Mouse (Mus musculus) limb, embryonic 14.5 days (tissue): ENCODE results near the gene Abcb9. TPM values are rescaled to one million over a fixed set of nuclear protein-coding genes. Genes with fewer than 3 reads are reported as not detected.

Experiments used
- ATAC-seq: fragments of 200-750 bp; cut with Nextera tagmentation; 2 replicates; pipeline ENCODE4 v1.8.0; 2017; ENCODE audit warnings: low read depth, moderate number of reproducible peaks, moderate TSS enrichment; ENCODE audit not compliant: low FRiP score
- DNase-seq: peaks from one replicate; pipeline ENCODE4 v3.0.0-alpha.2; 2015; ENCODE audit warnings: low spot score
- H3K27ac ChIP-seq: fragments of 300-500 bp; sonication (generic); replicated peaks from 2 replicates; pipeline ENCODE4 v1.5.1; 2014; ENCODE audit warnings: low read depth, mild to moderate bottlenecking, low read length, moderate library complexity, mixed read lengths
- H3K27me3 ChIP-seq: fragments of 300-500 bp; sonication (generic); 2 replicates; pipeline ENCODE4 v1.6.1; 2014; ENCODE audit warnings: low read length, mixed read lengths; ENCODE audit not compliant: control insufficient read depth, insufficient read depth
- H3K36me3 ChIP-seq: fragments of 300-500 bp; sonication (generic); 2 replicates; pipeline ENCODE4 v1.6.1; 2014; ENCODE audit warnings: mild to moderate bottlenecking, low read length, moderate library complexity, mixed read lengths; ENCODE audit not compliant: control insufficient read depth, insufficient read depth
- H3K4me1 ChIP-seq: fragments of 300-500 bp; sonication (generic); 2 replicates; pipeline ENCODE4 v1.6.1; 2014; ENCODE audit warnings: antibody characterized with exemption, low read length, mixed read lengths; ENCODE audit not compliant: control insufficient read depth, insufficient read depth
- H3K4me2 ChIP-seq: fragments of 300-500 bp; sonication (generic); replicated peaks from 2 replicates; pipeline ENCODE4 v1.6.1; 2014; ENCODE audit warnings: low read depth, mild to moderate bottlenecking, low read length, moderate library complexity; ENCODE audit not compliant: severe bottlenecking
- H3K4me3 ChIP-seq: fragments of 300-500 bp; sonication (generic); replicated peaks from 2 replicates; pipeline ENCODE4 v1.5.1; 2014; ENCODE audit warnings: low read length
- H3K9ac ChIP-seq: fragments of 300-500 bp; sonication (generic); 2 replicates; pipeline ENCODE4 v1.6.1; 2014; ENCODE audit warnings: mild to moderate bottlenecking, low read depth, low read length, moderate library complexity; ENCODE audit not compliant: severe bottlenecking
- H3K9me3 ChIP-seq: fragments of 300-500 bp; sonication (generic); 2 replicates; pipeline ENCODE4 v1.6.1; 2016; ENCODE audit warnings: low read length; ENCODE audit not compliant: control insufficient read depth
- POLR2A ChIP-seq: fragments of 200-500 bp; IDR thresholded peaks from 2 replicates; pipeline ENCODE4 v1.8.0; 2012; ENCODE audit warnings: inconsistent platforms, mild to moderate bottlenecking, moderate library complexity, borderline replicate concordance; ENCODE audit not compliant: insufficient read depth, insufficient read length; ENCODE audit errors: extremely low read depth
- WGBS: fragments of 180-500 bp; shearing (Covaris S2); extraction: QIAGEN DNeasy Blood & Tissue Kit; methylation state at CpG from one replicate; pipeline ENCODE4 v1.1.7; 2014; 5-methylcytosine and 5-hydroxymethylcytosine counted together
- polyA plus RNA-seq, 2 experiments: library from polyadenylated mRNA; depleted of rRNA in 1 of 2; stranded (reverse) in 1 of 2; unstranded in 1 of 2; fragments of >200 nt; fragmentation: Nextera tagmentation in 1 of 2; extraction: Ambion mirVana in 1 of 2; gene quantifications; 2 replicates each; pipeline versions ENCODE4 v1.2.1 to v1.2.3; 2012 to 2014

Abcb9 gene
- polyA plus RNA-seq, 2 experiments = 2.2 to 2.6 TPM

- Histone ChIP-seq H3K36me3 (peaks cover 10% of the 10 kb centered on the region; the same call in 1 of the 2 replicates), H3K4me3 (peak overlapping the region; percentile 76), H3K27me3 (no peaks in the 10 kb centered on the region), H3K4me1 (peaks cover 16% of the 10 kb centered on the region), H3K9me3 (no peaks in the 10 kb centered on the region), H3K9ac (peak overlapping the region; percentile 61), H3K4me2 (peak overlapping the region; percentile 64), H3K27ac (no peak overlapping the region)
- ATAC-seq = no peak
- 3% methylated on average over 14 of the region's 18 CpGs for WGBS
- no peak for TF ChIP-seq POLR2A
- no peak for DNase-seq
Observed at GRCm38 (mm10) chr5:124112531-124112930, 16.9 kb upstream of the Abcb9 start.

GRCm38 (mm10) chr5:124111742-124112497 lies 16.3 kb upstream of the Abcb9 start, which contains the start of gene Ogfod2:
TSS of gene Ogfod2 (plus strand) at chr5:124112297.
- H3K9me3 ChIP-seq = no peaks in the 10 kb centered on the region
- peak within 1 kb of the TSS; percentile 64 for H3K4me2 ChIP-seq
- peak within 1 kb of the TSS; percentile 61 for H3K9ac ChIP-seq
- peak within 1 kb of the TSS; percentile 76 for H3K4me3 ChIP-seq
- under 1% methylated on average over 52 of the region's 66 CpGs for WGBS
- 0 out of 2 replicates have a peak, but pooled peaks cover 4% of the 10 kb centered on the region for H3K36me3 ChIP-seq
- H3K27me3 ChIP-seq = no peaks in the 10 kb centered on the region
- H3K27ac ChIP-seq = peak within 1 kb of the TSS; percentile 68
- TF ChIP-seq POLR2A = peak; percentile 57; the same call in 1 of the 2 replicates
- DNase-seq (peak; percentile 97), ATAC-seq (peak; percentile 98)
- H3K4me1 ChIP-seq = peaks cover 12% of the 10 kb centered on the region

- Histone ChIP-seq H3K27ac (peak overlapping the region; percentile 56; the same call in 1 of the 2 replicates), H3K9ac (peak overlapping the region; percentile 61), H3K4me1 (peaks cover 7% of the 10 kb centered on the region), H3K36me3 (0 out of 2 replicates have a peak, but pooled peaks cover 4% of the 10 kb centered on the region), H3K9me3 (no peaks in the 10 kb centered on the region), H3K4me2 (peak overlapping the region; percentile 64), H3K4me3 (peak overlapping the region; percentile 76), H3K27me3 (no peaks in the 10 kb centered on the region)
- ATAC-seq (no peak; the same call in 1 of the 2 replicates), DNase-seq (no peak)
- no peak for TF ChIP-seq POLR2A
- WGBS = 23% methylated on average over 17 of the region's 17 CpGs
Observed at GRCm38 (mm10) chr5:124111077-124111741, 15.6 kb upstream of the Abcb9 start.

GRCm38 (mm10) chr5:124103552-124103951 lies 8.0 kb upstream of the Abcb9 start:
- no peaks in the 10 kb centered on the region for H3K27me3 ChIP-seq
- no peak overlapping the region for H3K9ac ChIP-seq
- no peak overlapping the region for H3K4me3 ChIP-seq
- H3K4me1 ChIP-seq = no peaks in the 10 kb centered on the region
- H3K36me3 ChIP-seq = no peaks in the 10 kb centered on the region
- H3K9me3 ChIP-seq = no peaks in the 10 kb centered on the region
- H3K4me2 ChIP-seq = no peak overlapping the region
- ATAC-seq (no peak), DNase-seq (no peak)
- no peak for TF ChIP-seq POLR2A
- no peak overlapping the region for H3K27ac ChIP-seq
- 92% methylated on average over 9 of the region's 9 CpGs for WGBS

- ATAC-seq = no peak
- no peak overlapping the region for H3K4me3 ChIP-seq
Observed at GRCm38 (mm10) chr5:124103020-124103419, 7.4 kb upstream of the Abcb9 start.

More at GRCm38 (mm10) chr5:124103020-124103419, 7.4 kb upstream of the Abcb9 start:
- Histone ChIP-seq H3K9ac (no peak overlapping the region), H3K4me1 (no peaks in the 10 kb centered on the region), H3K27ac (no peak overlapping the region), H3K4me2 (no peak overlapping the region), H3K27me3 (no peaks in the 10 kb centered on the region), H3K9me3 (no peaks in the 10 kb centered on the region), H3K36me3 (no peaks in the 10 kb centered on the region)
- 88% methylated on average over 3 of the region's 3 CpGs for WGBS
- TF ChIP-seq POLR2A = no peak
- DNase-seq = no peak
